Mouse (Mus musculus): ENCODE data around the gene Pnpla5.
"Not testable (repeated sequence)": the region's sequence is repeated elsewhere in the genome, so short reads cannot be mapped to it uniquely, and the experiment has no call there.

Gene Pnpla5

GRCm38 (mm10) chr15:84123075-84123474 lies at the start of gene Pnpla5:
Gene Pnpla5, minus strand, starts transcription at chr15:84123175.
- DNase-seq: no peak

- DNase-seq: no peak
Measured at GRCm38 (mm10) chr15:84171166-84171565, 48.2 kb upstream of the Pnpla5 start.

DNA sequence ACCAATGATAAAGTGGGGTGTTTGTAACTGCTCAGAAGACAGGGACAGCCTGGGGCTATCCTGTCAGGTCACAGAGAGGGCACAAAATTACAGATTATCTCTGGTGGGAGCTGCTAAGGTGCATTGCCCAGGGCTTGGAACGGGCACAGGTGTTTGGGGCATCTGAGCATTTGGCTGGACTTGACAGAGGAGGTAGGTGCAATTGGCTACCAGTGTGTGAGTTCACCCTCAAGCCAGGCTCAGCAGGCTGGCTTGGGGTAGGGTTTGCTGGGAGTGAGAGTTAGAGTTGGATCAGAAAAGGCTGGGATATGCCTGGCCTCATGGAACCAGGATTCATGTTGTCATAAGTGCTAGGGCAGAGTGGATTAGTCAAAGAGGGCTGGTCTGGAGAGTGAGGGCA lies 46.5 kb upstream of the Pnpla5 start:
- no peak for DNase-seq

DNA sequence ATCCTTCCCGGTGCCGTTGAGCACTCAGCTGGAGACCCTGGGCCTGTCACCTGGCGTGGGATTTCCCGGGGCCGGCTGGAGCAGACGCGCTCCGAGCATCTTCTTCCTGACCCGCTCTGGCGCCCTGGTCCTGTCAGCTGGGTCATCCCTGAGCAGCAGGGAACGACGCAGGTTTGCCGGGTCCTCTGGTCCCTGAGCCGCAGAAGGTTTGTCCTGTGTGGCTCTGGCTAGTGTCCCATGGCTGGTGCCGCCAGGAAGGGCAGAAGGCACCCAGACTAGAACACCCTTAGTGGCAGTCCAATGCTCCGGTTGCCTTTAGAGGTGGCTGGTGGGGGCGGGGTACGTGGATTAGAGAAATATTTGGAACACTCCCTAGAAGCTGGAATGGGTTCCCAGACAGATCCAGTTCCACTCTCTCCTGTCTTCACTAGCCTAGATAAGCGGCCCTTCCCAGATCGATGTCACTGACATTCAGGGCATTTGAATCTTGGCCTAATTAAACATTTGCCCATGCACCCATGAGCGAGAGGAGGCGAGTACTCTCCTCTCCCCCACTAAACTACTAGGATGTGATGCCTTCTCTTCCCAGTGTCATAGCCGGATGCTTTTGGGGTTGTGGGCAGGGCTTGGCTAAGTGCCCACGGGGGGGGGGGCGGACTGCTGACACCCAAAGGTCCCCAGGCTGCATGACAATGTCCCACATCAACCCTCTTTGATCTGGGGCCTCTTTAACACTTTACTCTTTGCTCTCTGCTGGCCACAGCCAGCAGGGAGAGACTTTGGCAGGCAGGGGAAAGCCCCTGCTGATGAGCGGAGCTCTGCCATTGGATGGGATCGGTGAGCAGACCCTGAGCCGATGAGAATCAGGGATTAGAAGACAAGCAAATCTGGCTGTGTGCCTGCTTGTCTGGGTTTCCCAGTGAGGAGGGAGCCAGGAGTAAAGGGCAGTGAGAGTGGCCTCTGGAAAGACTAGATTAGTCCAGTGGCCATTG lies 45.5 kb upstream of the Pnpla5 start:
- peak; percentile 94 for DNase-seq

- DNase-seq: peak; percentile 99
Measured at GRCm38 (mm10) chr15:84167600-84167999, 44.6 kb upstream of the Pnpla5 start, which contains the start of gene Pnpla3. Gene Pnpla3, plus strand, starts transcription at chr15:84167837.

GRCm38 (mm10) chr15:84166818-84167217 lies 43.8 kb upstream of the Pnpla5 start:
- DNase-seq: no peak

DNA sequence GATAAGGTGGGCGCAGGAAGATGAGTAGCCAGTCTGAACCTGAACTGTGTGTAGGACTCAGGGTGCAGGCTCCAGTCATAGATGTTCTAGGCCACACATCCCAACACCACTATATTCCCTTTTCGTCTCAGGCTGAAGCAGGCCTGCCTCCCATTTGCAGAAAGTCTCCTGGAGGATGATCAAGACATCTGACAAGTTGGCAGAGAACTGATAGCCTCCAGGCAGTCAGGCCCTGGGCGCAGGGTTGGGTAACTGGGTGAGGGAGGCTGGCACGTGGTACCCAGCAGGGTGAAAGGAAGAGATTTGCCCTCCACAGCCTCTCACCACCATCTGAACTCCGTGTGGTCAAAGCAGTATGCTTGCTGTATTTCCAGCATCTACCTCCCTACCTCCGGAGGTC lies 38.9 kb upstream of the Pnpla5 start:
- no peak for DNase-seq

DNA sequence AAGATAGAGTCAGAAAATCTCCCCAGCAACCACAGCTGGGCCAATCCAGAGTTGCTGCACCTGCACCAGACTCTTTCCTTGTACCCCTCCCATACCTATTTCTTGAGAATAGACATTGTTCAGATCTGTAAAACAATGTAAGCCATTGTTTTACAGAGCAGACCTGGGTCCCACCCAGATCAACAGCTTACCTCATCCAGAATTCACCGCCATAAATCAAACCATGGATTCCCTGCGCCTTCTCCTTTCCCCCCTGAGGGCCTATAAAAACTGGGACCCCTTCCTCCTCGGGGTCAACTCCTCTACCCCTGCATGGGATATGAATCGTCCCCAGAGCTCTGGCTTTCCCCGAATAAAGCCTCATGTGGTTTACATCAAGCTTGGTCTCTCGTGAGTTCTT lies 34.6 kb upstream of the Pnpla5 start:
- not testable (repeated sequence) for DNase-seq

DNA sequence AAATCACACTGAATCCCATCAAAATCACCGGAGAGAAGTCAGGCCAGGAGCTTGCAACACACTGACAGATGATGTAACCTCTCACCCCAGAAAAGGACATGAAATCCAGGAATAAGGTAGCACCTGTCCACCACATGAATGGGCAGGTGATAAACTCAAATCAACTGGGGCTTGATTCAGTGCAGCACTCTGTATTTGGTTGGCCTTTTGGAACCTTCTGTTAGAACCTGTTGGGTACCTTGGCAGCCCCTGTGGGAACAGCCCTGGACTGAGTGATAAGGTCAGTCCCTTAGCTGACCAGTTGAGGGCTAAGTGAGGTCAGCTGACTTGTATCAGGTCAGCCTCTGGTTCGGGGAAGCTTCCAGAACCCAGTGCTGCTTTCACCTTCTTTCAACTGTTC lies 33.2 kb upstream of the Pnpla5 start:
- no peak for DNase-seq

GRCm38 (mm10) chr15:84140929-84141328 lies 18.0 kb upstream of the Pnpla5 start:
- no peak for DNase-seq

- DNase-seq: no peak
Measured at GRCm38 (mm10) chr15:84140109-84140508, 17.1 kb upstream of the Pnpla5 start.

- no peak for DNase-seq
Measured at GRCm38 (mm10) chr15:84139592-84140005, 16.6 kb upstream of the Pnpla5 start.

DNA sequence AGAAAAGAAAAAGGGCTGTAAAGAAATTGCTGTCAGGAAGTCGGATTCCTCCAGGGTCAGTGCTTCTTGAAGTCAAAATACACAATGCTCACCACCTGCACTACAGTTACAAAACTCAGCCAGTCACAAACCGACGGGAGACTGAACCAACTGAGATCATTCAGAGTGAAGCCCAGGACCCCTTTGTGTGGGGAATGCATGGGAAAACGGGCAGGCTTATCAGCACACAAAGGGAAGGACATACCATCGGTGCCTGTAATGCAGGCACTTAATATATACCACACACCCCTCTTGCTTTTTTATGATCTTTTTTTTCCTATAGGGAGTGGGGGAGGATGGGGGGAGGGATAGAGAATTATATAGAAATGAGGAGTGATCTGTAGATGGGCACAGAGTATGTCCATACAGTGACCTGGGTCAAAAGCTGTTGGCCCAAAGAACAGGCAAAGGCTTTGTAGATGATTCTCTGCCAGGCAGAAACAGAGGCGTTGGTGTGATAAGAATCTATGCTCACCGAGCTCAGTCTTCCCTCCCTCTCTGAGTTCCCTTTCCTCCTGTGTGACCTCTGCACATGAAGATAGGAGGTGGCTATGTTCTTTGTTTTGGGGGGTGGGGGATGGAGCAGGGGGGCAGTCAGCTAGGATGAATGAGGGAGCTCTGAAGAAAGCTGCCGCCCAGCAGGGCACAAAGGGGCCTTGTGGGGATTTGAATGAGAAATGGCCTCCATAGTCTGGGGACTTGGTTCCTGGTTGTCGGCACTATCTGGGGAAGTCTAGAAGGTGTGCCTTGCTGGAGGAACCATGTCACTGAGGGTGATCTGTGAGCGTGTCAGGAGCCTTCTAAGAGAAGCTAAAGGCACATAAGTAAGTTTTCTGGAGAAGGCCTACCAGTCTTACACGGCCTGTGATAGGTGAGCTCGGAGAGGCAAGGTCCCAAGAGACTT lies 13.8 kb upstream of the Pnpla5 start:
- no peak for DNase-seq

- no peak for DNase-seq
Measured at GRCm38 (mm10) chr15:84135472-84135871, 12.5 kb upstream of the Pnpla5 start.

DNA sequence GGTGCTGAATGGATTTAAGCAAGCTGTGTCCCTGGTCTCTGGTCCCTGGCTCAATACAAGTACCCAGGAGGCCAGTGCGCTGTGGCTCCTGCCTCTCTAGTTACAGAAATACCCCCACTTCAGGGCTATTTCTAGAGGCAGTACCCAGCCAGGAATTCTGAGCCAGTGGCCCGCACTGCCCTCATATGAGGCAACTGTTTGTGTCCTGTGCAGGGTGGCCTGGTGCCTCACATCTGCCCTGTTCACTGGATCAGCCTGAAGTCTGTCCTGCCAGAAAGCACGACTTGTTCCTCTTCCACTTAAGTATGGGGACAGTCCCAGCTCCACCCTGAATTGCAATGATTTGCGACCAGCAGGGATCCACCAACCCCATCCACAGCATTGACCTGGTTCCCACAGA lies 10.5 kb upstream of the Pnpla5 start:
- DNase-seq: peak; percentile 99

GRCm38 (mm10) chr15:84131971-84132370 lies 9.0 kb upstream of the Pnpla5 start:
- peak; percentile 99 for DNase-seq

DNA sequence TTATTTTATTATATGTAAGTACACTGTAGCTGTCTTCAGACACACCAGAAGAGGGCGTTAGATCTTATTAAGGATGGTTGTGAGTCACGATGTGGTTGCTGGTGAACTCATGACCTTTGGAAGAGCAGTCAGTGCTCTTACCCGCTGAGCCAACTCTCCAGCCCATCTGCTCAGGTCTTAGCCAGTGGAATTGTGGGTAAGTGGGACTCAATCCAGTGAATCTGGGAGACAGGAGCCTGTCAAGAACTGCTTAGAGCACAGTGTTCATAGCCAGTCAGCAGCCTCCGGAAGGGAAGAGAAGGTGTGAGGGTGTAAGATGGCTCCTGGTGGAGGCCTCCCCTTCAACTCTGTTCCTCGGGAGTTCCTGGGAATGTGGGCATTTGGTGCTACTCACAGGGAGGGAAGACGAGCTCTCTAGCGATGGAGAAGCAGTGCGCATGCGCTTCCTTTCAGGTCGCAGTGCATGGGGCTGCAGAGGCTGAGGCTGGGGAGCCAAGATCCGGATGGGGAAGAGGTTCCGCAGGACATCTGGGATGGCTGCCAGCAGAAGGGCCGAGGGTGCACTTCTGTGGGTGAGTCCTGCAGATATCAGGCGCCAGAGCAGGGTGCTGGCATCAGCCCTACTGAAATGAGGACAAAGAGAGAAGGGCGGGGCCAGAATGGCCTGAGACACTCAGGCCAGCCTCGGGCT lies 8.3 kb upstream of the Pnpla5 start:
- DNase-seq: peak; percentile 99

GRCm38 (mm10) chr15:84126871-84127270 lies 3.9 kb upstream of the Pnpla5 start:
- no peak for DNase-seq

- no peak for DNase-seq
Measured at GRCm38 (mm10) chr15:84126447-84126846, 3.5 kb upstream of the Pnpla5 start.

- no peak for DNase-seq
Measured at GRCm38 (mm10) chr15:84124086-84124485, 1.1 kb upstream of the Pnpla5 start.

DNA sequence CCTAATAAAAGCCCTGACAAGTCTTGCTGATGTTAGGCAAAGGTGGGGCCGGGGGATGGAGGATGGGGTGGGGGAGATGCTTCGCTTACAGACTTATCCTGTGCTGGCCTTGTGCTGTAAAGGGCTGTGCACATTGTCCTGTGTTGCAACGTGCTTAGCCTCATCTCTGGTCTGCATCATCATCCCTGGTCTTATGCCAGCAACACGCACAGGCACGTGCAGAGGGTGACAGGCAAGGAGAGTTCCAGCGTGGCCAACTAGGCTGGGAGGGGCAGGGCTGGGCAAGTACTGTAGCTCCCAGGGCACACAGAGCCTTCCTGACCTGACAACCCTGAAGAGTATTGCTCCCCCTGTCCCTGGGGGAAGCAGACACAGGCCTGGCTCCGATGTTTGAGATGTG lies 1.9 kb downstream of the Pnpla5 start:
- no peak for DNase-seq

- DNase-seq: no peak
Measured at GRCm38 (mm10) chr15:84120612-84121011, 2.4 kb downstream of the Pnpla5 start.

- DNase-seq: no peak
Measured at GRCm38 (mm10) chr15:84116466-84116865, 6.5 kb downstream of the Pnpla5 start.

Data from heart, adult 11 months (tissue).